Mouse (Mus musculus) E14TG2a.4 (cell line): ENCODE measurements around the gene Ap4b1.

Source experiments
- CTCF ChIP-seq: conservative IDR thresholded peaks from 2 replicates; pipeline ENCODE4 v1.5.1; 2014; ENCODE audit warnings: low read length
- POU5F1 ChIP-seq: IDR thresholded peaks from 2 replicates; pipeline ENCODE4 v1.6.1; 2014; ENCODE audit warnings: low read length, borderline replicate concordance

DNA sequence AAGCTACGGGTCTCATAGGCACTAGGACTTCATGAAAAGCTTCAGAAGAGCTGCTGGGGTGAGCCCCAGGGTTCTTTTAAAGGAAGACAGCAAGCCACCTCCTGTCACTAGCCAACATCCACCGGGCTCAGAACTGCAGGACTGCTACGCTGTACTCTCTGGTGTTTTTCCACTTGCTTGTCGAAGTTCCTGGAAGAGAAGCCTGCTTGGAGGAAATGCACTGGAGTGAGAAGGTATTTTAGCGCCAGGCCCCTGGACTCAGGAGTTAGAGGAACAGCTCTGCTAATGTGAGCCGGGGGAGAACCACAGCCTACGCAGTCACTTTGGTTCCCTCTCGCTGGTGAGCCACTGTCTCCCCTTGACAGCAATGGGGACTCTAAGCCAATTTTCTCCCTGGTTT is 6.5 kb upstream of the Ap4b1 start:
- no peak for TF ChIP-seq POU5F1
- no peak for TF ChIP-seq CTCF
